Mouse (Mus musculus) heart, embryonic 14.5 days (tissue): ENCODE results near the gene Dbx1. TPM values are rescaled to one million over a fixed set of nuclear protein-coding genes. Genes with fewer than 3 reads are reported as not detected.

Experiments used
- ATAC-seq: fragments of 200-750 bp; cut with Nextera tagmentation; 2 replicates; pipeline ENCODE4 v1.8.0; 2017; ENCODE audit warnings: low read depth, moderate TSS enrichment; ENCODE audit not compliant: insufficient number of reproducible peaks, insufficient read depth, low FRiP score
- H3K27ac ChIP-seq, 2 experiments: fragments of 200-500 bp in 1 of 2; fragments of 300-500 bp in 1 of 2; sonication (generic) in 1 of 2; replicated peaks in 1 of 2; 2 replicates each; pipeline ENCODE4 v1.5.1; 2012 to 2014; ENCODE audit warnings: low read depth in 2 of 2, low read length in 2 of 2, control low read depth in 1 of 2, mild to moderate bottlenecking in 1 of 2, mixed read lengths in 1 of 2; ENCODE audit not compliant: control insufficient read depth in 1 of 2, insufficient read depth in 1 of 2
- H3K27me3 ChIP-seq: fragments of 300-500 bp; sonication (generic); 2 replicates; pipeline ENCODE4 v1.6.1; 2014; ENCODE audit warnings: mild to moderate bottlenecking, low read length, control low read depth; ENCODE audit not compliant: control insufficient read depth, insufficient read depth
- H3K36me3 ChIP-seq: fragments of 300-500 bp; sonication (generic); 2 replicates; pipeline ENCODE4 v1.6.1; 2014; ENCODE audit warnings: mild to moderate bottlenecking, control low read depth, low read length, mixed read lengths; ENCODE audit not compliant: control insufficient read depth, insufficient read depth
- H3K4me1 ChIP-seq, 2 experiments: fragments of 200-500 bp in 1 of 2; fragments of 300-500 bp in 1 of 2; sonication (generic) in 1 of 2; 2 replicates each; pipeline ENCODE4 v1.6.1; 2012 to 2014; ENCODE audit warnings: low read length in 2 of 2, control low read depth in 1 of 2, mixed read lengths in 1 of 2; ENCODE audit not compliant: control insufficient read depth in 2 of 2, insufficient read depth in 2 of 2
- H3K4me2 ChIP-seq: fragments of 300-500 bp; sonication (generic); 2 replicates; pipeline ENCODE4 v1.6.1; 2014; ENCODE audit warnings: mild to moderate bottlenecking, low read length
- H3K4me3 ChIP-seq, 2 experiments: fragments of 200-500 bp in 1 of 2; fragments of 300-500 bp in 1 of 2; sonication (generic) in 1 of 2; 2 replicates each; pipeline ENCODE4 v1.5.1; 2012 to 2014; ENCODE audit warnings: low read length in 2 of 2, mild to moderate bottlenecking in 2 of 2, control low read depth in 1 of 2, low read depth in 1 of 2, moderate library complexity in 1 of 2; ENCODE audit not compliant: control insufficient read depth in 1 of 2, insufficient read depth in 1 of 2
- H3K9ac ChIP-seq: fragments of 300-500 bp; sonication (generic); 2 replicates; pipeline ENCODE4 v1.6.1; 2014; ENCODE audit warnings: mild to moderate bottlenecking, low read length
- H3K9me3 ChIP-seq: fragments of 300-500 bp; sonication (generic); 2 replicates; pipeline ENCODE4 v1.6.1; 2016; ENCODE audit warnings: low read length, control low read depth; ENCODE audit not compliant: control insufficient read depth
- WGBS: fragments of 180-500 bp; shearing (Covaris S2); extraction: QIAGEN DNeasy Blood & Tissue Kit; methylation state at CpG from one replicate; pipeline ENCODE4 v1.1.7; 2014; 5-methylcytosine and 5-hydroxymethylcytosine counted together
- polyA plus RNA-seq: library from polyadenylated mRNA; unstranded; fragments of >200 nt; fragmentation: Nextera tagmentation; extraction: Ambion mirVana; gene quantifications from 2 replicates; pipeline ENCODE4 v1.2.1, GENCODE M21; 2014

Dbx1 gene
- polyA plus RNA-seq, 1 experiment from 2014 or later: not detected

GRCm38 (mm10) chr7:49637281-49637680 lies 632 bp upstream of the Dbx1 start:
- H3K36me3 ChIP-seq: no peaks in the 10 kb centered on the region
- H3K9me3 ChIP-seq: no peaks in the 10 kb centered on the region
- no peak for ATAC-seq
- H3K4me2 ChIP-seq: no peak overlapping the region
- WGBS: 2% methylated on average over 9 of the region's 9 CpGs
- peaks cover 86% of the 10 kb centered on the region for H3K27me3 ChIP-seq
- H3K4me1 ChIP-seq: peaks cover 9 to 23% of the 10 kb centered on the region in 2 experiments
- H3K9ac ChIP-seq: no peak overlapping the region
- H3K27ac ChIP-seq: no peak overlapping the region
- no peak overlapping the region for H3K4me3 ChIP-seq

- no peak overlapping the region for H3K9ac ChIP-seq
- 3% methylated on average over 22 of the region's 22 CpGs for WGBS
- peaks cover 90% of the 10 kb centered on the region for H3K27me3 ChIP-seq
- peaks cover 10 to 23% of the 10 kb centered on the region in 2 experiments for H3K4me1 ChIP-seq
- H3K36me3 ChIP-seq: no peaks in the 10 kb centered on the region
- no peak overlapping the region for H3K27ac ChIP-seq
- no peak overlapping the region for H3K4me2 ChIP-seq
- 0 out of 2 replicates have a peak, but pooled peaks cover 2% of the 10 kb centered on the region for H3K9me3 ChIP-seq
- ATAC-seq: no peak
- no peak overlapping the region for H3K4me3 ChIP-seq
Measured at GRCm38 (mm10) chr7:49635971-49636370, 678 bp downstream of the Dbx1 start.

GRCm38 (mm10) chr7:49635074-49635621 lies 1.5 kb downstream of the Dbx1 start:
- 2% methylated on average over 35 of the region's 35 CpGs for WGBS
- Histone ChIP-seq H3K36me3 (no peaks in the 10 kb centered on the region), H3K4me3 (peak overlapping the region in 1 of 2 experiments; percentile 45; a peak in 1 of 4 replicates), H3K9ac (no peak overlapping the region), H3K27ac (no peak overlapping the region), H3K9me3 (0 out of 2 replicates have a peak, but pooled peaks cover 2% of the 10 kb centered on the region), H3K27me3 (peaks cover 90% of the 10 kb centered on the region), H3K4me2 (peak overlapping the region; percentile 72), H3K4me1 (peaks cover 10 to 23% of the 10 kb centered on the region in 2 experiments)
- no peak for ATAC-seq

- peak overlapping the region; percentile 1 to 45; a peak in 3 of 4 replicates for H3K4me3 ChIP-seq
- 0 out of 2 replicates have a peak, but pooled peaks cover 2% of the 10 kb centered on the region for H3K9me3 ChIP-seq
- peak overlapping the region; percentile 72 for H3K4me2 ChIP-seq
- under 1% methylated on average over 26 of the region's 26 CpGs for WGBS
- ATAC-seq: no peak
- no peaks in the 10 kb centered on the region for H3K36me3 ChIP-seq
- peaks cover 10 to 23% of the 10 kb centered on the region in 2 experiments for H3K4me1 ChIP-seq
- no peak overlapping the region for H3K27ac ChIP-seq
- H3K27me3 ChIP-seq: peaks cover 88% of the 10 kb centered on the region
- H3K9ac ChIP-seq: no peak overlapping the region
Measured at GRCm38 (mm10) chr7:49634291-49635073, 2.2 kb downstream of the Dbx1 start.

- Histone ChIP-seq H3K9ac (peak overlapping the region; percentile 5; the same call in 1 of the 2 replicates), H3K36me3 (no peaks in the 10 kb centered on the region), H3K4me3 (peak overlapping the region; percentile 30 to 45), H3K4me1 (peaks cover 6 to 19% of the 10 kb centered on the region in 2 experiments; a peak in 3 of 4 replicates), H3K27me3 (peaks cover 82% of the 10 kb centered on the region), H3K4me2 (peak overlapping the region; percentile 72), H3K27ac (no peak overlapping the region), H3K9me3 (0 out of 2 replicates have a peak, but pooled peaks cover 2% of the 10 kb centered on the region)
- under 1% methylated on average over 33 of the region's 33 CpGs for WGBS
- ATAC-seq: no peak
Measured at GRCm38 (mm10) chr7:49633375-49633956, 3.2 kb downstream of the Dbx1 start.

- Histone ChIP-seq H3K4me3 (peak overlapping the region in 1 of 2 experiments; percentile 0; a peak in 1 of 4 replicates), H3K4me2 (no peak overlapping the region), H3K27me3 (peaks cover 91% of the 10 kb centered on the region), H3K9ac (no peak overlapping the region), H3K27ac (no peak overlapping the region), H3K36me3 (no peaks in the 10 kb centered on the region), H3K9me3 (0 out of 2 replicates have a peak, but pooled peaks cover 2% of the 10 kb centered on the region), H3K4me1 (peaks cover 6 to 18% of the 10 kb centered on the region in 2 experiments; a peak in 3 of 4 replicates)
- no peak for ATAC-seq
- 1% methylated on average over 24 of the region's 24 CpGs for WGBS
Measured at GRCm38 (mm10) chr7:49632391-49632790, 4.3 kb downstream of the Dbx1 start.

- no peak for ATAC-seq
- H3K27ac ChIP-seq: no peak overlapping the region
- no peak overlapping the region; a peak in 1 of 4 replicates for H3K4me3 ChIP-seq
- 0 out of 2 replicates have a peak, but pooled peaks cover 2% of the 10 kb centered on the region for H3K9me3 ChIP-seq
- peaks cover 86% of the 10 kb centered on the region for H3K27me3 ChIP-seq
- H3K36me3 ChIP-seq: no peaks in the 10 kb centered on the region
- H3K4me1 ChIP-seq: peaks cover 6 to 18% of the 10 kb centered on the region in 2 experiments; a peak in 3 of 4 replicates
- WGBS: 12% methylated on average over 9 of the region's 9 CpGs
- H3K4me2 ChIP-seq: no peak overlapping the region
- no peak overlapping the region for H3K9ac ChIP-seq
Measured at GRCm38 (mm10) chr7:49631885-49632284, 4.8 kb downstream of the Dbx1 start.
